Mouse (Mus musculus) lung, postnatal 0 days (tissue): Measurements from ENCODE around the gene Rgs1.

Experiments used
- CTCF ChIP-seq: IDR thresholded peaks from 2 replicates; pipeline ENCODE4 v1.5.1; 2016; ENCODE audit warnings: antibody characterized with exemption, mild to moderate bottlenecking
- EP300 ChIP-seq: IDR thresholded peaks from 2 replicates; pipeline ENCODE4 v1.6.1; 2016; ENCODE audit warnings: antibody characterized with exemption, mild to moderate bottlenecking, control low read depth

- TF ChIP-seq CTCF (no peak), EP300 (no peak)
Observed at GRCm38 (mm10) chr1:144247382-144247781, 1.7 kb downstream of the Rgs1 start.
